Mouse (Mus musculus) MEL (cell line): ENCODE measurements around the gene Rnf212b. TPM values are rescaled to one million over a fixed set of nuclear protein-coding genes. Genes with fewer than 3 reads are reported as not detected.

Experiments
- DNase-seq: peaks from one replicate; pipeline ENCODE4 v3.0.0; 2011; ENCODE audit warnings: low read depth, low spot score
- H3K27ac ChIP-seq: 2 replicates; pipeline ENCODE4 v1.5.1; 2012; ENCODE audit warnings: low read depth, mild to moderate bottlenecking, control low read depth, low read length, moderate library complexity; ENCODE audit not compliant: control insufficient read depth
- H3K27me3 ChIP-seq, 2 experiments: fragments of 150-350 bp in 1 of 2; sonication (generic) in 1 of 2; 2 replicates each; pipeline ENCODE4 v1.6.1; 2012; ENCODE audit warnings: low read length in 2 of 2, mild to moderate bottlenecking in 2 of 2, improper control_type of control experiment in 1 of 2, moderate library complexity in 1 of 2; ENCODE audit not compliant: insufficient read depth in 2 of 2, control insufficient read depth in 1 of 2
- H3K36me3 ChIP-seq, 2 experiments: 2 replicates each; pipeline ENCODE4 v1.6.1; 2012 to 2014; ENCODE audit warnings: low read length in 2 of 2, improper control_type of control experiment in 1 of 2, inconsistent platforms in 1 of 2, mild to moderate bottlenecking in 1 of 2; ENCODE audit not compliant: insufficient read depth in 2 of 2, control insufficient read depth in 1 of 2
- H3K4me1 ChIP-seq, 2 experiments: fragments of 150-350 bp in 1 of 2; sonication (generic) in 1 of 2; 2 replicates each; pipeline ENCODE4 v1.6.1; 2012; ENCODE audit warnings: low read length in 2 of 2, improper control_type of control experiment in 1 of 2, mild to moderate bottlenecking in 1 of 2; ENCODE audit not compliant: insufficient read depth in 2 of 2, control insufficient read depth in 1 of 2
- H3K4me3 ChIP-seq, 2 experiments: fragments of 150-350 bp in 1 of 2; sonication (generic) in 1 of 2; 2 replicates each; pipeline ENCODE4 v1.5.1; 2012; ENCODE audit warnings: low read depth in 2 of 2, low read length in 2 of 2, mild to moderate bottlenecking in 2 of 2, moderate library complexity in 2 of 2, control low read depth in 1 of 2, improper control_type of control experiment in 1 of 2; ENCODE audit not compliant: control insufficient read depth in 1 of 2, insufficient read depth in 1 of 2
- H3K79me2 ChIP-seq: 2 replicates; pipeline ENCODE4 v1.6.1; 2012; ENCODE audit warnings: mild to moderate bottlenecking, low read length, moderate library complexity; ENCODE audit not compliant: control insufficient read depth, poor library complexity, insufficient read depth
- H3K9ac ChIP-seq: 2 replicates; pipeline ENCODE4 v1.6.1; 2012; ENCODE audit warnings: low read depth, mild to moderate bottlenecking, control low read depth, low read length, moderate library complexity; ENCODE audit not compliant: control insufficient read depth, poor library complexity, severe bottlenecking
- H3K9me3 ChIP-seq: fragments of 150-350 bp; sonication (generic); replicated peaks from 2 replicates; pipeline ENCODE4 v1.6.1; 2012; ENCODE audit warnings: mild to moderate bottlenecking, low read length, improper control_type of control experiment, moderate library complexity; ENCODE audit not compliant: insufficient read depth
- BHLHE40 ChIP-seq: IDR thresholded peaks from 2 replicates; pipeline ENCODE4 v1.6.1; 2012; ENCODE audit warnings: low read depth, mild to moderate bottlenecking, inconsistent platforms, low read length, improper control_type of control experiment, borderline replicate concordance
- CHD1 ChIP-seq: IDR thresholded peaks from 2 replicates; pipeline ENCODE4 v1.6.1; 2012; ENCODE audit warnings: low read depth, mild to moderate bottlenecking, inconsistent platforms, low read length, improper control_type of control experiment
- CHD2 ChIP-seq: IDR thresholded peaks from 2 replicates; pipeline ENCODE4 v1.6.1; 2011; ENCODE audit warnings: low read length, improper control_type of control experiment
- CTCF ChIP-seq, 3 experiments: IDR thresholded peaks in 2 of 3; conservative IDR thresholded peaks in 1 of 3; 2 replicates each; pipeline ENCODE4 v1.5.1; 2011 to 2012; ENCODE audit warnings: low read length in 3 of 3, low read depth in 2 of 3, mild to moderate bottlenecking in 2 of 3, improper control_type of control experiment in 1 of 3, inconsistent platforms in 1 of 3, mixed read lengths in 1 of 3, moderate library complexity in 1 of 3; ENCODE audit not compliant: control insufficient read depth in 1 of 3, insufficient read depth in 1 of 3, poor library complexity in 1 of 3, severe bottlenecking in 1 of 3
- E2F4 ChIP-seq: IDR thresholded peaks from 2 replicates; pipeline ENCODE4 v1.6.1; 2011; ENCODE audit warnings: low read depth, low read length, improper control_type of control experiment, borderline replicate concordance
- ELF1 ChIP-seq: IDR thresholded peaks from 2 replicates; pipeline ENCODE4 v1.6.1; 2014; ENCODE audit warnings: low read depth, mild to moderate bottlenecking, inconsistent platforms, low read length, improper control_type of control experiment, moderate library complexity
- EP300 ChIP-seq, 2 experiments: IDR thresholded peaks; 2 replicates each; pipeline ENCODE4 v1.6.1; 2011; ENCODE audit warnings: improper control_type of control experiment in 2 of 2, low read length in 2 of 2, low read depth in 1 of 2, mild to moderate bottlenecking in 1 of 2
- ETS1 ChIP-seq: IDR thresholded peaks from 2 replicates; pipeline ENCODE4 v1.6.1; 2012; ENCODE audit warnings: low read depth, mild to moderate bottlenecking, inconsistent platforms, low read length, improper control_type of control experiment, moderate library complexity
- GABPA ChIP-seq: IDR thresholded peaks from 2 replicates; pipeline ENCODE4 v1.6.1; 2012; ENCODE audit warnings: low read depth, mild to moderate bottlenecking, inconsistent platforms, low read length, improper control_type of control experiment, moderate library complexity
- GATA1 ChIP-seq: IDR thresholded peaks from 2 replicates; pipeline ENCODE4 v1.6.1; 2011; ENCODE audit warnings: low read depth, low read length, improper control_type of control experiment
- HCFC1 ChIP-seq: IDR thresholded peaks from 2 replicates; pipeline ENCODE4 v1.6.1; 2012; ENCODE audit warnings: low read depth, mild to moderate bottlenecking, inconsistent platforms, low read length, improper control_type of control experiment, moderate library complexity
- JUND ChIP-seq: IDR thresholded peaks from 2 replicates; pipeline ENCODE4 v1.6.1; 2011; ENCODE audit warnings: low read depth, mild to moderate bottlenecking, improper control_type of control experiment, low read length
- KAT2A ChIP-seq: conservative IDR thresholded peaks from 2 replicates; pipeline ENCODE4 v1.6.1; 2012; ENCODE audit warnings: low read depth, low read length, improper control_type of control experiment, inconsistent platforms
- MAFK ChIP-seq: IDR thresholded peaks from 2 replicates; pipeline ENCODE4 v1.6.1; 2011; ENCODE audit warnings: low read depth, mild to moderate bottlenecking, low read length, improper control_type of control experiment, borderline replicate concordance
- MAZ ChIP-seq: IDR thresholded peaks from 2 replicates; pipeline ENCODE4 v1.6.1; 2012; ENCODE audit warnings: low read depth, mild to moderate bottlenecking, inconsistent platforms, low read length, improper control_type of control experiment
- MEF2A ChIP-seq: IDR thresholded peaks from 2 replicates; pipeline ENCODE4 v1.6.1; 2014; ENCODE audit warnings: low read depth, mild to moderate bottlenecking, inconsistent platforms, low read length, improper control_type of control experiment; ENCODE audit not compliant: poor library complexity, insufficient replicate concordance, severe bottlenecking; ENCODE audit errors: extremely low read depth
- MXI1 ChIP-seq: IDR thresholded peaks from 2 replicates; pipeline ENCODE4 v1.6.1; 2011; ENCODE audit warnings: mild to moderate bottlenecking, low read depth, low read length, improper control_type of control experiment
- MYC ChIP-seq: IDR thresholded peaks from 2 replicates; pipeline ENCODE4 v1.6.1; 2011; ENCODE audit warnings: low read depth, mild to moderate bottlenecking, low read length, improper control_type of control experiment, moderate library complexity
- NELFE ChIP-seq: IDR thresholded peaks from 2 replicates; pipeline ENCODE4 v1.6.1; 2011; ENCODE audit warnings: low read depth, low read length, improper control_type of control experiment
- NRF1 ChIP-seq: IDR thresholded peaks from 2 replicates; pipeline ENCODE4 v1.6.1; 2014; ENCODE audit warnings: low read depth, mild to moderate bottlenecking, inconsistent platforms, low read length, improper control_type of control experiment, moderate library complexity; ENCODE audit not compliant: poor library complexity, insufficient read depth, severe bottlenecking
- POLR2A ChIP-seq, 2 experiments: IDR thresholded peaks; 2 replicates each; pipeline ENCODE4 v1.6.1; 2011 to 2012; ENCODE audit warnings: low read length in 2 of 2, mild to moderate bottlenecking in 2 of 2, control low read depth in 1 of 2, improper control_type of control experiment in 1 of 2, low read depth in 1 of 2, moderate library complexity in 1 of 2; ENCODE audit not compliant: control insufficient read depth in 1 of 2, insufficient read depth in 1 of 2, poor library complexity in 1 of 2
- POLR2AphosphoS2 ChIP-seq: IDR thresholded peaks from 2 replicates; pipeline ENCODE4 v1.6.1; 2011; ENCODE audit warnings: low read length, improper control_type of control experiment
- POLR2AphosphoS5 ChIP-seq: IDR thresholded peaks from 2 replicates; pipeline ENCODE4 v1.6.1; 2012; ENCODE audit warnings: low read depth, borderline replicate concordance, mild to moderate bottlenecking, inconsistent platforms, low read length, moderate library complexity, mixed read lengths
- RCOR1 ChIP-seq: IDR thresholded peaks from 2 replicates; pipeline ENCODE4 v1.6.1; 2012; ENCODE audit warnings: low read depth, mild to moderate bottlenecking, inconsistent platforms, low read length, improper control_type of control experiment
- SMC3 ChIP-seq: IDR thresholded peaks from 2 replicates; pipeline ENCODE4 v1.6.1; 2011; ENCODE audit warnings: low read depth, low read length, improper control_type of control experiment
- TAL1 ChIP-seq: IDR thresholded peaks from 2 replicates; pipeline ENCODE4 v1.6.1; 2012; ENCODE audit warnings: mild to moderate bottlenecking, inconsistent platforms, low read length, moderate library complexity, mixed read lengths
- TBP ChIP-seq: IDR thresholded peaks from 2 replicates; pipeline ENCODE4 v1.8.0; 2011; ENCODE audit warnings: low read depth, low read length, improper control_type of control experiment
- TCF12 ChIP-seq: IDR thresholded peaks from 2 replicates; pipeline ENCODE4 v1.6.1; 2014; ENCODE audit warnings: low read depth, mild to moderate bottlenecking, inconsistent platforms, low read length, improper control_type of control experiment, moderate library complexity
- UBTF ChIP-seq: IDR thresholded peaks from 2 replicates; pipeline ENCODE4 v1.6.1; 2012; ENCODE audit warnings: low read depth, mild to moderate bottlenecking, inconsistent platforms, low read length, improper control_type of control experiment, moderate library complexity, borderline replicate concordance; ENCODE audit not compliant: insufficient read depth
- USF1 ChIP-seq: IDR thresholded peaks from 2 replicates; pipeline ENCODE4 v1.6.1; 2014; ENCODE audit warnings: low read depth, mild to moderate bottlenecking, inconsistent platforms, low read length, improper control_type of control experiment, moderate library complexity
- USF2 ChIP-seq, 2 experiments: IDR thresholded peaks; 2 replicates each; pipeline ENCODE4 v1.6.1; 2011 to 2012; ENCODE audit warnings: improper control_type of control experiment in 2 of 2, low read length in 2 of 2, borderline replicate concordance in 1 of 2, inconsistent platforms in 1 of 2, low read depth in 1 of 2, mild to moderate bottlenecking in 1 of 2; ENCODE audit not compliant: insufficient read depth in 1 of 2
- ZC3H11A ChIP-seq: IDR thresholded peaks from 2 replicates; pipeline ENCODE4 v1.6.1; 2012; ENCODE audit warnings: low read depth, mild to moderate bottlenecking, inconsistent platforms, low read length, improper control_type of control experiment
- ZKSCAN1 ChIP-seq: IDR thresholded peaks from 2 replicates; pipeline ENCODE4 v1.6.1; 2012; ENCODE audit warnings: low read depth, mild to moderate bottlenecking, inconsistent platforms, low read length, improper control_type of control experiment, moderate library complexity
- ZMIZ1 ChIP-seq: IDR thresholded peaks from 2 replicates; pipeline ENCODE4 v1.6.1; 2012; ENCODE audit warnings: low read depth, mild to moderate bottlenecking, inconsistent platforms, low read length, improper control_type of control experiment, moderate library complexity
- ZNF384 ChIP-seq: IDR thresholded peaks from 2 replicates; pipeline ENCODE4 v1.6.1; 2012; ENCODE audit warnings: low read depth, mild to moderate bottlenecking, inconsistent platforms, low read length, improper control_type of control experiment
- polyA plus RNA-seq, 2 experiments: library from polyadenylated mRNA; stranded (reverse) in 1 of 2; unstranded in 1 of 2; fragments of >175 nt in 1 of 2; fragments of >200 nt in 1 of 2; gene quantifications; 2 replicates each; pipeline versions ENCODE4 v1.2.1 to v1.2.4; 2012; ENCODE audit warnings: low replicate concordance in 2 of 2, low read depth in 1 of 2; ENCODE audit not compliant: insufficient read length in 2 of 2, insufficient read depth in 1 of 2, missing spikeins in 1 of 2
- total RNA-seq: library from RNA; depleted of rRNA; stranded (reverse); fragments of 300-350 nt; gene quantifications from 2 replicates; pipeline ENCODE4 v1.2.3, GENCODE M21; 2012

The Rnf212b gene
- total and polyA plus RNA-seq, 3 experiments: not detected

GRCm38 (mm10) chr14:54893651-54894181 is 79.8 kb downstream of the Rnf212b start:
- TF ChIP-seq MAFK (no peak), NELFE (peak; percentile 55; the same call in 1 of the 2 replicates), BHLHE40 (no peak), E2F4 (no peak), TAL1 (no peak), ZMIZ1 (peak; percentile 52; the same call in 1 of the 2 replicates), POLR2A (IDR thresholded peaks at IDR 0.05; ENCODE audit: control insufficient read depth in 1 of 2, insufficient read depth in 1 of 2, low read depth in 1 of 2, low read length in 2 of 2, poor library complexity in 1 of 2) (peak; percentile 22 to 83), JUND (no peak), USF2 (IDR thresholded peaks at IDR 0.05; ENCODE audit: borderline replicate concordance in 1 of 2, insufficient read depth in 1 of 2, low read depth in 1 of 2, low read length in 2 of 2) (no peak), GATA1 (no peak), MYC (no peak), ZC3H11A (no peak), SMC3 (no peak), HCFC1 (peak; percentile 84), ZNF384 (no peak; the same call in 1 of the 2 replicates), MXI1 (0 out of 2 replicates have a peak, but pooled peaks have one; percentile 57), USF1 (no peak), CHD1 (no peak), GABPA (no peak), TBP (peak; percentile 94), EP300 (IDR thresholded peaks at IDR 0.05; ENCODE audit: low read depth in 1 of 2, low read length in 2 of 2) (no peak), UBTF (no peak), CHD2 (peak; percentile 85), MEF2A (no peak), POLR2AphosphoS5 (no peak), ELF1 (0 out of 2 replicates have a peak, but pooled peaks have one; percentile 21), POLR2AphosphoS2 (peak; percentile 86), CTCF (IDR thresholded peaks at IDR 0.05 in 2 of 3, conservative IDR thresholded peaks at IDR 0.05 in 1 of 3; ENCODE audit: control insufficient read depth in 1 of 3, insufficient read depth in 1 of 3, low read depth in 2 of 3, low read length in 3 of 3, poor library complexity in 1 of 3, severe bottlenecking in 1 of 3) (no peak), TCF12 (peak; percentile 8), ZKSCAN1 (no peak), ETS1 (peak; percentile 23; the same call in 1 of the 2 replicates), MAZ (no peak), RCOR1 (no peak), NRF1 (peak; percentile 32; the same call in 1 of the 2 replicates), KAT2A (peak; percentile 40; the same call in 1 of the 2 replicates)
- peak overlapping the region; percentile 77 for H3K27ac ChIP-seq
- H3K9ac ChIP-seq: peak overlapping the region; percentile 100
- peak; percentile 99 for DNase-seq
- peak overlapping the region; percentile 53 to 91 for H3K4me3 ChIP-seq
- H3K4me1 ChIP-seq: peaks cover 4 to 6% of the 10 kb centered on the region in 2 experiments; a peak in 3 of 4 replicates
- H3K36me3 ChIP-seq: peaks cover 12 to 14% of the 10 kb centered on the region in 2 experiments
- H3K79me2 ChIP-seq: peaks cover 19% of the 10 kb centered on the region
- H3K27me3 ChIP-seq: no peaks in the 10 kb centered on the region
- no peaks in the 10 kb centered on the region for H3K9me3 ChIP-seq
